Mouse (Mus musculus) megakaryocyte, embryonic 14.5 days (primary cell): Measurements from ENCODE around the gene Dnah5.

Source experiments
- FLI1 ChIP-seq: IDR thresholded peaks from 2 replicates; pipeline ENCODE4 v1.6.1; 2012; ENCODE audit warnings: low read length, inconsistent platforms, mixed read lengths
- GATA1 ChIP-seq: IDR thresholded peaks from 3 replicates; pipeline ENCODE4 v1.6.1; 2012; ENCODE audit warnings: mixed read lengths, low read length, inconsistent platforms, borderline replicate concordance

- TF ChIP-seq GATA1 (no peak), FLI1 (no peak)
Observed at GRCm38 (mm10) chr15:28187472-28188360, 15.8 kb upstream of the Dnah5 start.
